In the genomic region with DNA sequence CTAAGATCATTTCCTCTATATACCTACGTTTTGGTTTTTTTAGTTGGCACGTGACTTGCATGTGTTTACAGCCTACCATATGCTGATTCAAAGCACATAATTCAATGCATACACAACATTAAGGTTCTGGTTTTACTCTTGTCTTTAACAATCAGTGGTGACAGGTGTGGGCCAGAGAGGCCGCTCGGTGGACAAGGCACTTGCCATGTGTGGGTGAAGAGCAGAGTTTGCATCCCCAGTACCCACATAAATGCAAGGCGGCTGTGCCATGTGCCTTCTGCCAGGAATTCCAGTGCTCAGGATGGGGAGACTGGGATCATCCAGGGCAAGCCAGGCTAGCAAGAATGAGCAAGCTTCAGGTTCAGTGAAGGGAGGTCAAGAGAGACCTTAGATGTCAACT, we compare ENCODE assay signal across 18 mouse cellular contexts. TPM values are rescaled to one million over a fixed set of nuclear protein-coding genes. Genes with fewer than 3 reads are reported as not detected.
DNase-seq lines count a peak whose midpoint lies in the region; ATAC-seq lines count a peak whose summit lies in the region.
"Had no signal": no experiment of that assay in that cellular context is flagged by ENCODE, and none has a peak within 500 bp of the region (broad histone marks: within the 10 kb centered on the region; RNA-seq: fewer than 3 reads in every experiment).

No protein-coding gene starts in this region.

- WGBS in heart, embryonic 11.5 days (ENCODE audit: insufficient replicate concordance): 73% methylated on average over 5 of the region's 5 CpGs
- WGBS in limb, embryonic 11.5 days: 64% methylated on average over 5 of the region's 5 CpGs
- WGBS in limb, embryonic 10.5 days: 79% methylated on average over 5 of the region's 5 CpGs
- 63% methylated on average over 5 of the region's 5 CpGs for WGBS in embryonic facial prominence, embryonic 14.5 days

- no peak overlapping the region for H3K9ac ChIP-seq in heart, embryonic 11.5 days (ENCODE audit: low read depth, low read length)
- H3K9ac ChIP-seq in limb, embryonic 11.5 days (ENCODE audit: low read length): no peak overlapping the region
- H3K9ac ChIP-seq in embryonic facial prominence, embryonic 14.5 days (ENCODE audit: low read depth, low read length): no peak overlapping the region
- H3K9ac ChIP-seq: forebrain, embryonic 13.5 days; forebrain, postnatal 0 days; hindbrain, embryonic 13.5 days had no signal

- no peak for ATAC-seq in heart, embryonic 11.5 days (replicated peaks; ENCODE audit: insufficient number of reproducible peaks, low FRiP score, low TSS enrichment)
- ATAC-seq in limb, embryonic 11.5 days (ENCODE audit: insufficient number of reproducible peaks, low FRiP score, low TSS enrichment, low read depth): peak; percentile 49; the same call in 1 of the 2 replicates
- no peak for ATAC-seq in embryonic facial prominence, embryonic 14.5 days (ENCODE audit: low read depth)
- ATAC-seq: forebrain, embryonic 13.5 days; forebrain, postnatal 0 days; hindbrain, postnatal 0 days had no signal

- no peak overlapping the region for H3K27ac ChIP-seq in heart, embryonic 11.5 days (ENCODE audit: low read depth, low read length)
- H3K27ac ChIP-seq in limb, embryonic 11.5 days (replicated peaks; ENCODE audit: low read depth, low read length): no peak overlapping the region
- H3K27ac ChIP-seq in limb, embryonic 10.5 days: no peak overlapping the region
- H3K27ac ChIP-seq in embryonic facial prominence, embryonic 14.5 days (replicated peaks; ENCODE audit: low read depth, low read length): 0 out of 2 replicates have a peak overlapping the region, but pooled peaks have one; percentile 18
- H3K27ac ChIP-seq: forebrain, embryonic 13.5 days; hindbrain, embryonic 13.5 days; hindbrain, postnatal 0 days had no signal

- no peak overlapping the region for H3K4me3 ChIP-seq in heart, embryonic 11.5 days (ENCODE audit: low read depth, low read length)
- no peak overlapping the region for H3K4me3 ChIP-seq in limb, embryonic 11.5 days (ENCODE audit: low read depth, low read length)
- H3K4me3 ChIP-seq in limb, embryonic 10.5 days: no peak overlapping the region
- H3K4me3 ChIP-seq in embryonic facial prominence, embryonic 14.5 days (ENCODE audit: low read depth, low read length): no peak overlapping the region
- H3K4me3 ChIP-seq: forebrain, embryonic 13.5 days; hindbrain, embryonic 13.5 days had no signal

- DNase-seq in heart, adult 11 months: peak; percentile 68
- DNase-seq in limb, embryonic 11.5 days (ENCODE audit: low spot score): peak; percentile 29
- no peak for DNase-seq in limb, embryonic 10.5 days (ENCODE audit: low spot score)
- DNase-seq in embryonic facial prominence, embryonic 14.5 days (ENCODE audit: low spot score): no peak
- no peak for DNase-seq in cerebellum, adult 9-10 months
- DNase-seq in left cerebral cortex, adult 9 months (ENCODE audit: low spot score in 2 of 2): no peak
- DNase-seq: adrenal gland, postnatal 10 days; cerebellum, adult 11 months; cerebellum, adult 8-10 months; cerebellum, postnatal 36 days; forebrain, postnatal 0 days; gastrocnemius, postnatal 36 days; heart, adult 18-20 months; kidney, adult 11 months had no signal

- peaks cover 41% of the 10 kb centered on the region for H3K4me1 ChIP-seq in heart, embryonic 11.5 days (ENCODE audit: control insufficient read depth, insufficient read depth, low read length)
- peaks cover 13% of the 10 kb centered on the region for H3K4me1 ChIP-seq in limb, embryonic 11.5 days (ENCODE audit: control insufficient read depth, insufficient read depth, low read length)
- H3K4me1 ChIP-seq in limb, embryonic 10.5 days: peaks cover 36% of the 10 kb centered on the region
- H3K4me1 ChIP-seq in embryonic facial prominence, embryonic 14.5 days (ENCODE audit: control insufficient read depth, insufficient read depth, low read length): peaks cover 47% of the 10 kb centered on the region
- H3K4me1 ChIP-seq: forebrain, embryonic 13.5 days had no signal

- H3K4me2 ChIP-seq in heart, embryonic 11.5 days: no peak overlapping the region
- no peak overlapping the region for H3K4me2 ChIP-seq in limb, embryonic 11.5 days (ENCODE audit: low read depth, severe bottlenecking)
- no peak overlapping the region for H3K4me2 ChIP-seq in embryonic facial prominence, embryonic 14.5 days (ENCODE audit: low read depth, low read length)
- H3K4me2 ChIP-seq: forebrain, embryonic 13.5 days; hindbrain, embryonic 13.5 days had no signal

- no peaks in the 10 kb centered on the region for H3K36me3 ChIP-seq in heart, embryonic 11.5 days (ENCODE audit: control insufficient read depth, insufficient read depth, low read length)
- no peaks in the 10 kb centered on the region for H3K36me3 ChIP-seq in limb, embryonic 11.5 days (ENCODE audit: control insufficient read depth, insufficient read depth, low read length)
- no peaks in the 10 kb centered on the region for H3K36me3 ChIP-seq in limb, embryonic 10.5 days
- no peaks in the 10 kb centered on the region for H3K36me3 ChIP-seq in embryonic facial prominence, embryonic 14.5 days (ENCODE audit: control insufficient read depth, insufficient read depth, low read length)
- H3K36me3 ChIP-seq: hindbrain, embryonic 13.5 days had no signal

- H3K9me3 ChIP-seq in heart, embryonic 11.5 days (replicated peaks; ENCODE audit: control insufficient read depth, low read length): no peaks in the 10 kb centered on the region
- no peaks in the 10 kb centered on the region for H3K9me3 ChIP-seq in limb, embryonic 11.5 days (ENCODE audit: control insufficient read depth, low read length)
- H3K9me3 ChIP-seq in limb, embryonic 10.5 days (replicated peaks): no peaks in the 10 kb centered on the region
- H3K9me3 ChIP-seq in embryonic facial prominence, embryonic 14.5 days (ENCODE audit: control insufficient read depth, low read length): no peaks in the 10 kb centered on the region
- H3K9me3 ChIP-seq: forebrain, embryonic 13.5 days; hindbrain, embryonic 13.5 days had no signal

- no peaks in the 10 kb centered on the region for H3K27me3 ChIP-seq in heart, embryonic 11.5 days (ENCODE audit: control insufficient read depth, insufficient read depth, low read length)
- H3K27me3 ChIP-seq in limb, embryonic 11.5 days (ENCODE audit: control insufficient read depth, insufficient read depth, low read length): no peaks in the 10 kb centered on the region
- no peaks in the 10 kb centered on the region for H3K27me3 ChIP-seq in limb, embryonic 10.5 days (ENCODE audit: low read depth, poor library complexity, severe bottlenecking)
- H3K27me3 ChIP-seq in embryonic facial prominence, embryonic 14.5 days (replicated peaks; ENCODE audit: control insufficient read depth, insufficient read depth, low read length): no peaks in the 10 kb centered on the region
- H3K27me3 ChIP-seq: forebrain, embryonic 13.5 days; hindbrain, embryonic 13.5 days had no signal

RNA-seq across cellular contexts. Expression of gene Cald1, which starts 14.8 kb away (rescaled TPM):
- 144 and 167 TPM in 2 replicates for polyA plus RNA-seq in heart, embryonic 11.5 days (2014; fragmentation: Nextera tagmentation; extraction: Ambion mirVana)
- 155 and 167 TPM in 2 replicates for polyA plus RNA-seq in limb, embryonic 11.5 days (2014; fragmentation: Nextera tagmentation; extraction: Ambion mirVana)
- 89.4 and 131 TPM in 2 replicates for polyA plus RNA-seq in limb, embryonic 10.5 days (2016; fragmentation: Nextera tagmentation; extraction: Ambion mirVana)
- 227 and 238 TPM in 2 replicates for polyA plus RNA-seq in embryonic facial prominence, embryonic 14.5 days (2014; fragmentation: Nextera tagmentation; extraction: Ambion mirVana)

Comparison
In these comparisons a context has a peak if more than half of its experiments do, and no peak if none do; other contexts are left out.
1. DNase-seq: peak in heart, adult 11 months (single experiment) and limb, embryonic 11.5 days (single experiment); none in limb, embryonic 10.5 days (single experiment), embryonic facial prominence, embryonic 14.5 days (single experiment), cerebellum, adult 9-10 months (single experiment) and left cerebral cortex, adult 9 months (0 of 2).